Mouse (Mus musculus): ENCODE results near the gene Tmigd1.

Gene Tmigd1

DNA sequence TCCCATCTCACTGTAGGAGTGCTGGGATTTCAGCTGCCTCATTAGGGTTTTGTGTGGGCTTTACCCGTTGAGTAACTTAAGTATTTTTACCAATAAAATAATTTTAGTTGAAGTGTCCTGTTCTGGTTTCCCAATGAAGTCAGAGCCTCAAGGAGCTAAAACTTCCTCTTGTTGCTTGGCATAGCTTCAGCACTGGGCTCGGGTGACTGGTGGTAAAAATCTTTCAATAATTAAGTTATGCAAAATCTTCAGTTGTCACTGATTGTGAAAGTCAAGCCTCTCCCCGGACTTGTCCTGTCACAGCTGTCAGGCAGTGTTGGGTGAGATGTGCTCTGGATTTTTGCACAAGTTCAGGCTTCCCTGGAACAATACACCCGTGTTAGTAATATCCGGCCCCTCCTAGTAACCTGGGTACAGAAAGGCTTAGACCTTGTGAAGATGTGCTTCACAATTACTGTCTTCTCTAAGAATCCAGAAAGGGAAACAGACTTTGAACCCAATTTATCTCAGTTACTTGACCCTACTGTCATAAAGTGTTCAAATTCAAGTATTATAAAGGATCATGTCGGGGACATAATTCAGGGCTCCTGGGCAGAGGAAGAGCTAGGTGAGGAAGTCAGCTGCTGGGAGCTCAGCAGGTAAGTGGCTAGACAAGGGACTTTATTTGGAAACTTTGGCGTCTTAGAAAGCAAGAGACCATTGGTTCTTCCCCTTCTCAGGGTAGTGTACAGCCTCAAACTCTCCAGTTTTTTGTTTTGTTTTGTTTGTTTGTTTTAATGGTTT lies at the start of gene Tmigd1:
Tmigd1 (plus strand) TSS at position 581 of the 783 bp plus-strand sequence.
- no peak for DNase-seq

GRCm38 (mm10) chr11:76854475-76855341 lies 47.3 kb upstream of the Tmigd1 start:
- peak; percentile 54 to 76 for DNase-seq

DNA sequence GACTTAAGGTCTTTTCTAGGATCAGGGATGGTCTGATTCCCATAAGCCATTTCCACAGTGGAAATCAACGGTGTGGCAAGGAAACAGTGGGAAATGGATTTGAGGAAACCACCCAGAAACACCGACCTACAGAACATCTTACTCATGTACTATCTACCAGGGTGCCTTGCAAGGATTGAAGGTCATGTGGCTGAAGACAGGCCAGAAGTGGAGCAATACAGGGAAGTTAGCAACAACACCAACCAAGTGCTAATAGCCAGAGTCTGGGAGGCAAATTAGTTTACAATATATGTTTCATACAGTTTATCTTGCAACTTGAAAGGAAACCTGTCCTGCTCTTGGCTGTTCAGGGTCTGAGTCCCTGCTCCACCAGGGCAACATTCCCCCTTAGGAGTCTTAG lies 45.4 kb upstream of the Tmigd1 start:
- no peak for DNase-seq

DNA sequence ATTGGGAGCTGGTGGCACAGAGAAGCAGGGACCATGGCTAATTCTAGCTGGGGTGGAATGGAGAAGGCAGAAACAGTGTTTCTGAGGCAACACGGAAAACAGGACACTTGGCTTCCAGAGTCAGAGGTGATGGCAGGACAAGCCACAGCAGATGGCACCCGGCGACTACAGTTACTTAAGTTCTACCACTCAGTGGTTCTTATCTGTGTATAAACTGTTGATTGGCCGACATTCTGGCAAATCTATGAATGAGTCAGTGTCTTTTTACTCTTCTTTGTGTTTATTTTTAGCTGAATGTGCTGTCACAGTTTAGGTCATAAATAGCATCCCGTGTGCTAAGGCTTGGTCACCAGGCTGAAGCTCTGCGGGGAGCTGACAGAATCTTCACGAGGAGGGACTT lies 44.8 kb upstream of the Tmigd1 start:
- DNase-seq, result no peak

DNA sequence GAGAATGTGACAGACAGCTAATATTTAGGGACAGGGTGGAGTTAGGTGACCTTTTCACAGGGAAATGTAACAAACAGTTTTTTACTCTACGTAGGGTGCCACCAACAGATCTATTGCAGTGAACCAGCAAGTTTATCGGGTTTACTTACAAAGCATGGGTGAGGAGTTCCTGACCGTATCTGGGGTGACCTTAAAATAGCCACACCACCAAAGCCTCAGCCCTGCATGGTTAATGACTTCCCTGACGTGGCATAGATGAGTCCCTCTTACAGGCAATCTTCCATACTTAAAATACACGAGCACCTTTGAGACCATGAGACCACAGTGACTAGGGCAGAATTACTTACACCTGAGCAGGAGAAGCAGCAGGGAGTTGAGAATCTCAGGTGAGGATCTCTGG lies 43.2 kb upstream of the Tmigd1 start:
- DNase-seq, result no peak

- no peak for DNase-seq
Observed at GRCm38 (mm10) chr11:76859261-76859660, 42.7 kb upstream of the Tmigd1 start.

- DNase-seq, result no peak
Observed at GRCm38 (mm10) chr11:76861185-76861584, 40.8 kb upstream of the Tmigd1 start.

DNA sequence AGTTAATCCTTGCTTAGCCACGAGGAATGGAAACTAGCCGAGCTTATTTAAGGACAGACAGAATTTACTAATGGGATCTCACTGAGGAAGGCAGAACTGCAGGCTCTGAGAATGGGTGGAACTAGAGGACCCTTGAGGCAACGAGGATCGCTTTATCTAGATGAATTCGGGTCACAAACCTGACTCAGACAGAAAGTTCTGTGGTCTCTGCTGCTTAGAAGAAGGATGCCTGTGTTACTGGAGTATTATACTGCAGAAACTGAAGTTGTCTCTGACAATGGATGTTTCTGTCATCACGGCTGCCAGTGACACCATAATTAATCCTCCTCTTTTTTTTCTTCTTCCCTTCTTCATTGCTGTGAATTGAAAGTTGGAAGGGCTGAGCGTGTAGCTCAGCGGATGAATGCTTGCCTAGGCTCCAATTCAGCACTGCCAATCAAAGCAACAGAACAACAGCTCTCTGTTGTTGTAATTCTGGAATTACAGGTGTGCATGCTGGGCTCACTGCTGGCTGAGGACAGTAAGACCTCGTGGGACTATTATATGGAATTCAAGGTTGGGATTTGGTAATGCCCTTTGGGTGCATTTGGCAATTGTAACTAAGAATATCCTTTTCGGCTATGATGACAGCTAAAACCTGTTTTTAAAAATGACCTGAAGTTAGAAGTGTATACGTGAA lies 29.3 kb upstream of the Tmigd1 start:
- no peak for DNase-seq

DNA sequence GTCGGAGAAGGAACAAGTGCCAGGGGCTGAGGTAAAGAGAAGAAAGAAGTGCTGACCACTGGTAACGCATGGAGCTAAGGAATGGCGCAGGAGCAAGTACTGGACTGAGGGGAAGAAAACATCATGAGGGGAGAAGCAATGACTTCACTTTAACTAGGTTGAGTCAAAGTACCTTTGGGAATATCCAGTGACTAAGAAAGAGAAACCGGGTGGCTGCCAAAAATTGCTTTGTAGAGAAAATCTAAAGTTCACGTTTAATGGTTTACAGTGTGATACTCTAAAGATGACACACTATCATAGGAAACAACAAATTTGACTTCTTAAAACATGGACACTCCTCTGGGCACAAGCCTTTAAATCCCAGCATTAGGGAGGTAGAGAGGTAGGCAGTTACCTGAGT lies 28.1 kb upstream of the Tmigd1 start:
- DNase-seq, result no peak

DNA sequence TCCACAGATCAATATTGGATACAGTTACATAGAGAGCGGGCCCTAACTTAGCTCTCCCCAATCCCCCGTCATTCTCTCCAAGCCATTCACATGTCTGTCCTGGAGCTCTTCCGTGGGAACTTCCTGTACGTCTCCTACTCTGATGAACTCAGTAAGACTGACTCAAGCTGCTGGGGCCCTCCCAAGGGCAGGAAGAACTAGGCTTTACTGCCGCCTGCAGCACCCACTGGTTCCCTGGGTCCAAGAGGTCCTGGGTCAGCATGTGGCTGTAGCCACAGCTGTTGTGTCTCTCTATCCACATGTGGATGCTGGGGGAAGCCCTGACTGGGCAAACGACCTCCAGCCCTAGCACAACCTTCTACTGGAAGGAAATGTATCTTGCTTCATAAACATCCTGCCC lies 27.2 kb upstream of the Tmigd1 start:
- peak in 1 of 2 experiments; percentile 24 for DNase-seq

- DNase-seq, result no peak
Observed at GRCm38 (mm10) chr11:76879816-76880215, 22.1 kb upstream of the Tmigd1 start.

GRCm38 (mm10) chr11:76884451-76884850 lies 17.5 kb upstream of the Tmigd1 start:
- DNase-seq, result no peak

DNA sequence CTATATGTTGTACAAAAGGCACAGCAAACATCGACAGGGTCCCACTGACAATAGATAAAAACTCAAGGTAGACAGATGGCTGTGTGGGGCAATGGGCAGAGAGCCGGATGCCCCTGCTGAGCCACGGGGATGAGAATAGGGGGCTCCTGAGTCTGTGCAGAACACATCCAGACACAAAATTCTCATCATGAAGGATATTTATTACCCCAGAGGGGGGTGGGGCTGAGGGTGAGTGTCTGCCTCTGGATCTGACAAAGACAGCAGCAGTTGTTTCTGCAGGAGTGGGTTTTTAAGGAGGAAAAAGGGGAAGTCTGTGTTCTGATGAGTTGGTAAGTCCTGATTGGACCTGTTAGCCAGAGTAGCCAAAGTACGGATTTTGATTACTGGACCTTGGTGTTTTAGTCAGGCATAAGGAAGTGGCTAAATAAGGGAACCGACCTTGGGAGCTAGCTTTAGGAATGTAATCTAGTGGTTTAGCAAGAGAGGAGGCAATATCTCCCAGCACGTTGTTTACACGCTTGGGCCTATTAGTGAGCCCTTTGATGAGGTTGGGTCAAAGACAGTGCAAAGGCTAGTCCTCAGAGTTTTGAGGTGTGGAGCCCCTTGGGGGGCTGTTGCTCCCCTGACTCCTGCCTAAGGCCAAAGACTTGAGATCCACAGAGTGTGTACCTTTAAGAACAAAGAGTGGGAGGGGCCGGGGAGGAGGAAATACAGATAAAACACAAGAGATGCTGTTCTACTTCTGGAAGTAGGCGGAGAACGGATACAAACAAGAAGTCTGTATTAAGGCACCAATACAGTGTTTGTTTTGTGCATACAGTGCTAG lies 12.4 kb upstream of the Tmigd1 start:
- peak; percentile 34 to 64 for DNase-seq

GRCm38 (mm10) chr11:76891171-76891570 lies 10.8 kb upstream of the Tmigd1 start:
- no peak for DNase-seq

GRCm38 (mm10) chr11:76891738-76892349 lies 10.1 kb upstream of the Tmigd1 start:
- DNase-seq, result no peak

DNA sequence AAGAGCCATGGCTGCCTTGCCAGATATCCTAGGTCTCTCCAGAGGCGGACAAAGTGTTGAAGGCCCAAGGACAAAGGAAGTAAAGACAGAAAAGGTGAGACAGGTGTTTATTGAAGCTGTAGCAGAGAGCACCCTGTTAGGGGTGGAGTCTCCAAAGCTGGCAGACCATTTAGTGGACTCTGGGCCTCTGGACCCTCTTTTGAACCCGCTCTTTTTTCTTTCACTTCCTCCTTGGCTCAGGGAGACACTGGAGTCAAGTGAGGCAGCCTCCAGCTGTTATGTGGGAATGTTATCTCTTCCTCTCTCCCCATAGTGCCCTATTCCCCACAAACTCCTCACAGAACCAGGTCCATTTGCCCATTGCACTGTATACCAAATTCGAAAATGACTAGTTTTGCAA lies 9.0 kb upstream of the Tmigd1 start:
- DNase-seq, result no peak

DNA sequence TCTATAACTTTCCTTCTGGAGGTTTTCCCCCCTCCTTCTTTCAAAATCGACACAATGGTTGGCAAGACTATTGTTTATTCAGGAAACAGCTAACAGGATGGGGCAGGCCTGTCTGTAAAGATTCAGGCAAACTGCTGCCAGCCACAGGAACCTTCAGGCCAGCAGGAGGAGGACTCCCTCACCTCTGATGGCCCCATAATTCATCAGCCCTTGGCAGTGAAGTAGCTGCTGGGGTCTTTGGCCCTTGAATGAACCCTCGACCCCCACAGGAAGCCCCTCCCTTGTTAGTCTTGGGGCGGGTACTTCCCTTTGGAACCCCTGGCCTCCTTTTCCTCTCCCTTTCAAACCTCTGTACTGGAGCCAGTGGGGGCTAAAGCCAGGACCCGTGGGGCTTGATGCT lies 8.4 kb upstream of the Tmigd1 start:
- peak; percentile 67 to 74 for DNase-seq

- peak; percentile 73 to 83 for DNase-seq
Observed at GRCm38 (mm10) chr11:76894240-76894639, 7.7 kb upstream of the Tmigd1 start.

GRCm38 (mm10) chr11:76896360-76896759 lies 5.6 kb upstream of the Tmigd1 start:
- DNase-seq, result peak; percentile 32 to 49

GRCm38 (mm10) chr11:76897126-76897525 lies 4.8 kb upstream of the Tmigd1 start:
- peak in 1 of 2 experiments; percentile 19 for DNase-seq

DNA sequence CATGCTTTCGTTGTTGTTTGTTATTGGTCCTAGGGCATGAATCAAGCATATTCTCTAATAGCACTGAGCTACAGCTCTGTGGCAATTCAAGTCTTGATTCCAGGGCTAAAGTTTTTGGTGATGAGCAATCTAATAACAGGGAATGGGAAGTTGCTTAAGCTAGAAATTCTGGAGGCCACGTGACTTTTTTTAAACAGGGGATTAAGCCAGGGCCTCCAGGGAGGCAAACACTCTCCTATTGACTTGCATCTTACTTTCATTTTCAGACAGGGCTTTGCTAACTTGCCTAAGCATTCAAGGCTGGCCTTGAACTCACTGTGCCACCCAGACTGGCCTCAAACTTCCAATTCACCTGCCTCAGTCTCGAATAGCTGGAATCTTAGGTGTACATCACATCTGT lies 4.1 kb upstream of the Tmigd1 start:
- DNase-seq, result no peak

GRCm38 (mm10) chr11:76898751-76899150 lies 3.2 kb upstream of the Tmigd1 start:
- no peak for DNase-seq
